Mouse (Mus musculus): ENCODE measurements around the gene Trim2.

The Trim2 gene

DNA sequence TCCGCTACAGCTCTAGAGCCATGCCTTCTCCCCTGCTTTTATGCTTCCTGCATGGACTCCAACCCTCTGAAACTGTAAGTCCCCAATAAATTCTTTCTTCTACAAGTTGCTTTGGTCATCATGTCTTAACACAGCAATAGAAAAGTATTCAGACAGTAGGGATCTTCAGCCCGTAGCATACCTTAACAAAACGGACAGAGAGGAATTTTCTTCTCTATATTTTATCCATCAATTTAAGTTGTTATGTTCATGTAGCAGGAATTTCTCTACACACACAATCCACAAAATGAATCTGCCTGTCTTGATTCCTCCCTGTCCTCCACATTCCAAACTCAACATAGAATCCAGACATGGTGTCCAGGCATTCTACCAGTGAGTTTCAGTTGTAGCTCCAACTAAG, at the start of gene Trim2:
Gene Trim2, minus strand, starts transcription at position 101 of the 400 bp plus-strand sequence.
- no peak for DNase-seq (ENCODE audit: low read depth, low spot score)
- Histone ChIP-seq H3K36me3 (ENCODE audit: control insufficient read depth, insufficient read depth, low read length, poor library complexity, severe bottlenecking) (no peaks in the 10 kb centered on the region), H3K27me3 (ENCODE audit: control insufficient read depth, insufficient read depth, low read length, poor library complexity, severe bottlenecking) (no peaks in the 10 kb centered on the region)

- peak; percentile 27 for DNase-seq (ENCODE audit: low read depth, low spot score)
- H3K27me3 ChIP-seq (ENCODE audit: control insufficient read depth, insufficient read depth, low read length, poor library complexity, severe bottlenecking) = no peaks in the 10 kb centered on the region
- no peaks in the 10 kb centered on the region for H3K36me3 ChIP-seq (ENCODE audit: control insufficient read depth, insufficient read depth, low read length, poor library complexity, severe bottlenecking)
Measured at GRCm38 (mm10) chr3:84355930-84356689, 49.4 kb upstream of the Trim2 start.

GRCm38 (mm10) chr3:84352353-84353034, 45.8 kb upstream of the Trim2 start:
- H3K27me3 ChIP-seq (ENCODE audit: control insufficient read depth, insufficient read depth, low read length, poor library complexity, severe bottlenecking) = no peaks in the 10 kb centered on the region
- DNase-seq (ENCODE audit: low read depth, low spot score) = peak; percentile 78
- no peaks in the 10 kb centered on the region for H3K36me3 ChIP-seq (ENCODE audit: control insufficient read depth, insufficient read depth, low read length, poor library complexity, severe bottlenecking)

DNA sequence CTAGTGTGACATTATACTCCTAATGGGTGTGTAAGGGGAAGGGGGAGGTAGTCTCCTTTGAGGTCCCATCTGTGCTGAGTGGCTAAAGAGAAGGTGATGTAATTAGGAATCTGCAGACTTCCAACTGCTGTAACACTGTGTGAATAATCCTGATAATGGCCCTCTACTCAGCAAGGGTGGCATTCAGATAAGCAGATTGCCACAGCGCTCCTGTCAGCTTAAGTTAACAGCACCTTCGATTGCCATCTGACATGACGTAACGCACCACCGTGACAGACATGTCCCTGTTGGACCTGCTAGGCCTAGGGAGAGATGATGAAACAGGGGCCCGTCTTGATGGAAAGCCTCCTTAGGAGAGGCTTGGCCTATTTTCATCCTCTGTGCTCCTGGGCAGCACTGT, 43.6 kb upstream of the Trim2 start:
- no peaks in the 10 kb centered on the region for H3K36me3 ChIP-seq (ENCODE audit: control insufficient read depth, insufficient read depth, low read length, poor library complexity, severe bottlenecking)
- no peak for DNase-seq (ENCODE audit: low read depth, low spot score)
- H3K27me3 ChIP-seq (ENCODE audit: control insufficient read depth, insufficient read depth, low read length, poor library complexity, severe bottlenecking) = no peaks in the 10 kb centered on the region

DNA sequence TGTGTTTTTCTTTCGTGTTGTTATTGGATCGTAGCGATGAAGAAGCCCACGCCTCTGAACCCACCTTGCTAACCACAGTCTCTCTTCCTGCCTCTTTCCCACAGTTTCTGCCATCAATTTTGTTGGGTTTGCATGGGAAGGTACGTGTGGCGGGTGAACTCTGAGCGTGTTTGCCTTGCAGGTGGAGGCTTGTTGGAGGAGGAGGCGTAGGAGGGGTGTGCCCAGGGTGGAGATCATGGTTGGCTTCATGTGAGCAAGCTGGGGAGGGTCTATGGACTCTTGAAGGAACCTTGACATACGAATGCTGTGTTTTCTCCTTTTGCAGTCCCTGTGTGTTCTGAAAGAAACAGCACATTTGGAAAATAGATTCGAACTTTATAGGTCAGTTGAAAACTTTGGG, 43.1 kb upstream of the Trim2 start:
- no peaks in the 10 kb centered on the region for H3K27me3 ChIP-seq (ENCODE audit: control insufficient read depth, insufficient read depth, low read length, poor library complexity, severe bottlenecking)
- DNase-seq (ENCODE audit: low read depth, low spot score) = no peak
- H3K36me3 ChIP-seq (ENCODE audit: control insufficient read depth, insufficient read depth, low read length, poor library complexity, severe bottlenecking) = no peaks in the 10 kb centered on the region

DNA sequence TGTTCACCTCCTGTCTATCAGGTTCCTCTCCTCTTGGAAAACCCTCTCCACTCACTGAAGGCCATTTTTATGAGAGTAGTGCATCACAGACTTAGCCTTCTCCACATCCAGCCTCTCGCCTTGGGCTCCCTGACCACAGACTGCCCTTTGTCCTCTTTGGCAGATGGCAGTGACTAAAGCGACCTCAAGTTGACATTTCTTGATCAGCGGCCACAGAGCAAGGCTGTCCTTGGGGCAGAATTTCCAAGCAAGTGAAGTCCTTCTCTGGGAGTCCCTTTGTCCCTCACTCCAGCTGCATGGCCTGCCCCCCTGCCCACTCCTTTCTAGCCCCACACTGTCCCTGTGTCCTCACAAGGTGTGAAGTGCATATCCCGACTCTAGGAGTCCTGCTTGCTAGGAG, 40.7 kb upstream of the Trim2 start:
- DNase-seq (ENCODE audit: low read depth, low spot score) = no peak
- no peaks in the 10 kb centered on the region for H3K36me3 ChIP-seq (ENCODE audit: control insufficient read depth, insufficient read depth, low read length, poor library complexity, severe bottlenecking)
- H3K27me3 ChIP-seq (ENCODE audit: control insufficient read depth, insufficient read depth, low read length, poor library complexity, severe bottlenecking) = no peaks in the 10 kb centered on the region

GRCm38 (mm10) chr3:84346456-84347150, 39.9 kb upstream of the Trim2 start:
- H3K27me3 ChIP-seq (ENCODE audit: control insufficient read depth, insufficient read depth, low read length, poor library complexity, severe bottlenecking) = no peaks in the 10 kb centered on the region
- no peaks in the 10 kb centered on the region for H3K36me3 ChIP-seq (ENCODE audit: control insufficient read depth, insufficient read depth, low read length, poor library complexity, severe bottlenecking)

DNA sequence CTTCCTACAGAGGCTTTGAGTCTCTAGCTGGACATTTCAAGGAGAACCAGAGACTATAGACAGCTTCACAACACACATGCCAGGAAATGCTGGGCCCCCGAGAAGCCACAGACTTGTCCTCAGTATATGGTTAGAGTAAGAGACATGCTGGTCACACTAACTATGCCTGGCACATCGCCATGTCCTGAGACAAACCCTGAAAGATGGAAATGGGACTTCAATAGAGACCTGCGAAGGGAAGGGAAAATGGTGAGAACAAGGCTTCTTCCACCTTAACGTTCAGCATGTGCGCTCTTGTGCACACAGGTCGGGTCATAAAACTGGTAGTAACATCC, 38.9 kb upstream of the Trim2 start:
- no peak for DNase-seq (ENCODE audit: low read depth, low spot score)

More at GRCm38 (mm10) chr3:84346456-84347150, 39.9 kb upstream of the Trim2 start:
- DNase-seq (ENCODE audit: low read depth, low spot score) = no peak

DNA sequence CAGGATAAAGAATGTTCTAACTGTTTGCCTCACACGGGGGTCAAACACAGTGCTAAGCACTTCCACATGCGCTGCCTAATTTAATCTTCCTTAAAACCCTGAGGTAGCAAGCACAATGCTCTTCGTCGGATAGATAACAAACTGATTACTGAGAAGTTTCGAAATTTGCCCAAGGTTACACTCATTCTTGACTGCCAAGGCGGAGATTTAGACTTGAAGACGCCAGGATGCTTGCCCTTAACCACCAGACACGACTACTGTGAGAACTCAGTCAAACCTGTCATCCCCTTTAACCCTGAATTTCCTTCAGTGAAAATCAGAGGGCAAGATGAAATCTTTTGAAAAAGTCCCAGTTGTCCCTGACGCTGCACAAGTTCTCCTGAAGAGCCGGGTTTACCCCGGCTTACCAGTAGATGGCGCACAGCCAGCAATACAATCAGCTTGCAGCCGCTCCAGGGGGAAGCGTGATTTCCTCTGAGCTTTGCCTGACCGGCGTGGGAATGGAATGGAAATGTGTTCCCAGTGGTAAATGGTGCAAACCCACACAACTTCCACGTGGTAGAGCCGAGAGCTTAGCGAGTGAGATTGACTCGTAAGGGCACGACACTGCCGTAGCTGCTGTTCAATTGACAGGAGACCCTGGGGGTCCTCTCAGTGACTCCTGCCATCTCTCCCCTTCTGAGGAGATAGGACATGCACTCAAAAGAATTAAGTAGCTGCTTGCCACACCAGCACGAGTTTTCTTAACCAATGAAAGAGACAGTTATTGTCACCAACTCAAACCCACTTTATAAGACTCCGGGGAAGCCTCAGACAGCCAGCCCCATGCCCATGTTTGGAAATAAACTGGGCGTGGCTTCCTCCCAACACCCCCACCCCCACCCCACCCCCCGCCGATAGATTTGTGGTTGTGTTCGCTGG, 38.3 kb upstream of the Trim2 start:
- peak; percentile 78 for DNase-seq (ENCODE audit: low read depth, low spot score)
- no peaks in the 10 kb centered on the region for H3K36me3 ChIP-seq (ENCODE audit: control insufficient read depth, insufficient read depth, low read length, poor library complexity, severe bottlenecking)
- H3K27me3 ChIP-seq (ENCODE audit: control insufficient read depth, insufficient read depth, low read length, poor library complexity, severe bottlenecking) = no peaks in the 10 kb centered on the region

More for the DNA sequence above, 38.9 kb upstream of the Trim2 start:
- H3K27me3 ChIP-seq (ENCODE audit: control insufficient read depth, insufficient read depth, low read length, poor library complexity, severe bottlenecking) = no peaks in the 10 kb centered on the region
- H3K36me3 ChIP-seq (ENCODE audit: control insufficient read depth, insufficient read depth, low read length, poor library complexity, severe bottlenecking) = no peaks in the 10 kb centered on the region

GRCm38 (mm10) chr3:84343101-84343500, 36.4 kb upstream of the Trim2 start:
- Histone ChIP-seq H3K27me3 (ENCODE audit: control insufficient read depth, insufficient read depth, low read length, poor library complexity, severe bottlenecking) (no peaks in the 10 kb centered on the region), H3K36me3 (ENCODE audit: control insufficient read depth, insufficient read depth, low read length, poor library complexity, severe bottlenecking) (no peaks in the 10 kb centered on the region)
- DNase-seq (ENCODE audit: low read depth, low spot score) = no peak

DNA sequence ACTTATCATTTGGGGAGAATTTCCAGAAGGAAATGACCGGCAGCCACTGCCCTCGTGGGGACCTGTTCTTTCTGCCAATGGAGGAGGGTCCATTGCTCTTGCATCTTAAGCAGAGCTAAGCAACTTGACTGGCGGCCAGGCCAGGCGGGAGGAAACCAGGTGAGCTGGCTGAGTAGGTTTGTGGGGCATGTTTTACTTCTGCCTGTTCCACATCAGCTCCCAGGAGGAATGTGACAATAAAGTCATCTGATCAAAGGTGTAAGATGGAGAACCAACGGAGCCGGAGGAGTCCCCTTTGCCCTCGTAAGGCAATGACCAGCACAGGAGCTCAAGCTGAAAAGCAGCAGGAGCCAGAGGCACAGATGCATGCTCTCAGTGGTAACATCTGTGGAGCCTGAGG, 35.1 kb upstream of the Trim2 start:
- Histone ChIP-seq H3K36me3 (ENCODE audit: control insufficient read depth, insufficient read depth, low read length, poor library complexity, severe bottlenecking) (no peaks in the 10 kb centered on the region), H3K27me3 (ENCODE audit: control insufficient read depth, insufficient read depth, low read length, poor library complexity, severe bottlenecking) (no peaks in the 10 kb centered on the region; the same call in 1 of the 2 replicates)
- DNase-seq (ENCODE audit: low read depth, low spot score) = no peak

DNA sequence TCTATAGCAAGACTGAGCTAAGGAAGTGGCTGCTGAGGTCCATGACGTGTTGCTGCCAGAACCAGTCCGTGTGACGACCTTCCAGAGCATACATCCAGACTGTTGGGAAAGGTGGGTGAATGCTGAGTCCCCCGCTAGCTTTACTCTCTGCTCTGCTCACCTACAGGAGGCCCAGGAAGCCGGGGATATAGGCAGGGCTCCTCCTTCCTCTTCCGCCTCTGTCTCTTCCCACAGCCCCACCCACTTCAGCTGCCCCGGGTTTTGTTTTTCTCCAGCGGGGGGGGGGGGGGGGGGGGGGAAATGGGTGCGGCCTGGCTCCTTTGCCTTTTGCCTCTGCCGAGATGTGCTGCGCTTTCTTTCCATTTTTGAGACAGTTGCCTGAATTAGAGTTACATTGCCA, 30.9 kb upstream of the Trim2 start:
- DNase-seq (ENCODE audit: low read depth, low spot score) = peak; percentile 67

GRCm38 (mm10) chr3:84336342-84336741, 29.7 kb upstream of the Trim2 start:
- DNase-seq (ENCODE audit: low read depth, low spot score) = no peak
- no peaks in the 10 kb centered on the region for H3K36me3 ChIP-seq (ENCODE audit: control insufficient read depth, insufficient read depth, low read length, poor library complexity, severe bottlenecking)
- H3K27me3 ChIP-seq (ENCODE audit: control insufficient read depth, insufficient read depth, low read length, poor library complexity, severe bottlenecking) = no peaks in the 10 kb centered on the region; the same call in 1 of the 2 replicates

More for the DNA sequence above, 30.9 kb upstream of the Trim2 start:
- Histone ChIP-seq H3K36me3 (ENCODE audit: control insufficient read depth, insufficient read depth, low read length, poor library complexity, severe bottlenecking) (no peaks in the 10 kb centered on the region), H3K27me3 (ENCODE audit: control insufficient read depth, insufficient read depth, low read length, poor library complexity, severe bottlenecking) (no peaks in the 10 kb centered on the region; the same call in 1 of the 2 replicates)

GRCm38 (mm10) chr3:84335421-84336073, 28.9 kb upstream of the Trim2 start:
- DNase-seq (ENCODE audit: low read depth, low spot score) = no peak
- H3K36me3 ChIP-seq (ENCODE audit: control insufficient read depth, insufficient read depth, low read length, poor library complexity, severe bottlenecking) = no peaks in the 10 kb centered on the region
- H3K27me3 ChIP-seq (ENCODE audit: control insufficient read depth, insufficient read depth, low read length, poor library complexity, severe bottlenecking) = no peaks in the 10 kb centered on the region; the same call in 1 of the 2 replicates

All from splenic B cell, adult 2 months (primary cell).